Mouse (Mus musculus) neural tube, embryonic 11.5 days (tissue): ENCODE results near the gene Olfr251. TPM values are rescaled to one million over a fixed set of nuclear protein-coding genes. Genes with fewer than 3 reads are reported as not detected.
"Not testable (repeated sequence)": the region's sequence is repeated elsewhere in the genome, so short reads cannot be mapped to it uniquely, and the experiment has no call there.

ENCODE experiments used
- ATAC-seq: fragments of 200-750 bp; cut with Nextera tagmentation; 2 replicates; pipeline ENCODE4 v1.8.0; 2017; ENCODE audit warnings: moderate number of reproducible peaks, mild to moderate bottlenecking, moderate TSS enrichment, moderate library complexity; ENCODE audit not compliant: insufficient read depth, low FRiP score, low TSS enrichment
- DNase-seq: peaks from one replicate; pipeline ENCODE4 v3.0.0-alpha.2; 2015; ENCODE audit warnings: low spot score
- H3K27ac ChIP-seq: fragments of 300-500 bp; sonication (generic); 2 replicates; pipeline ENCODE4 v1.5.1; 2014; ENCODE audit warnings: low read depth, mild to moderate bottlenecking, low read length
- H3K27me3 ChIP-seq: fragments of 300-500 bp; sonication (generic); 2 replicates; pipeline ENCODE4 v1.6.1; 2014; ENCODE audit warnings: mild to moderate bottlenecking, low read length, mixed read lengths; ENCODE audit not compliant: control insufficient read depth, insufficient read depth
- H3K36me3 ChIP-seq: fragments of 300-500 bp; sonication (generic); 2 replicates; pipeline ENCODE4 v1.6.1; 2014; ENCODE audit warnings: mild to moderate bottlenecking, low read length, moderate library complexity, mixed read lengths; ENCODE audit not compliant: control insufficient read depth, insufficient read depth
- H3K4me1 ChIP-seq: fragments of 300-500 bp; sonication (generic); 2 replicates; pipeline ENCODE4 v1.6.1; 2014; ENCODE audit warnings: low read length, mixed read lengths; ENCODE audit not compliant: control insufficient read depth, insufficient read depth
- H3K4me2 ChIP-seq: fragments of 300-500 bp; sonication (generic); 2 replicates; pipeline ENCODE4 v1.6.1; 2014; ENCODE audit warnings: low read depth, mild to moderate bottlenecking, moderate library complexity
- H3K4me3 ChIP-seq: fragments of 300-500 bp; sonication (generic); 2 replicates; pipeline ENCODE4 v1.5.1; 2014; ENCODE audit warnings: low read depth, low read length
- H3K9ac ChIP-seq: fragments of 300-500 bp; sonication (generic); 2 replicates; pipeline ENCODE4 v1.6.1; 2014; ENCODE audit warnings: mild to moderate bottlenecking, low read length
- H3K9me3 ChIP-seq: fragments of 300-500 bp; sonication (generic); 2 replicates; pipeline ENCODE4 v1.6.1; 2016; ENCODE audit warnings: low read length; ENCODE audit not compliant: control insufficient read depth
- WGBS: fragments of 180-500 bp; shearing (Covaris S2); extraction: QIAGEN DNeasy Blood & Tissue Kit; methylation state at CpG from one replicate; pipeline ENCODE4 v1.1.7; 2014; 5-methylcytosine and 5-hydroxymethylcytosine counted together
- polyA plus RNA-seq: library from polyadenylated mRNA; unstranded; fragments of >200 nt; fragmentation: Nextera tagmentation; extraction: Ambion mirVana; gene quantifications from 2 replicates; pipeline ENCODE4 v1.2.1, GENCODE M21; 2014

Olfr251 gene
- not detected in 2 replicates for polyA plus RNA-seq

- H3K9me3 ChIP-seq: no peaks in the 10 kb centered on the region
- no peak within 1 kb of the TSS for H3K4me3 ChIP-seq
- no peaks in the 10 kb centered on the region for H3K27me3 ChIP-seq
- H3K27ac ChIP-seq: no peak within 1 kb of the TSS
- no peaks in the 10 kb centered on the region for H3K4me1 ChIP-seq
- no peak within 1 kb of the TSS for H3K9ac ChIP-seq
- 70% methylated on average over 2 of the region's 2 CpGs for WGBS
- ATAC-seq (no peak), DNase-seq (no peak)
- H3K4me2 ChIP-seq: no peak within 1 kb of the TSS
- H3K36me3 ChIP-seq: no peaks in the 10 kb centered on the region
Measured at GRCm38 (mm10) chr9:38376786-38377185, at the start of gene Olfr251. Gene Olfr251 (plus strand): TSS chr9:38377086.

- no peak for ATAC-seq
- DNase-seq: no peak
- 80% methylated on average over 3 of the region's 3 CpGs for WGBS
- H3K27ac ChIP-seq: no peak within 1 kb of the TSS
- no peaks in the 10 kb centered on the region for H3K27me3 ChIP-seq
- no peaks in the 10 kb centered on the region for H3K4me1 ChIP-seq
- no peaks in the 10 kb centered on the region for H3K9me3 ChIP-seq
- H3K4me3 ChIP-seq: no peak within 1 kb of the TSS
- no peak within 1 kb of the TSS for H3K9ac ChIP-seq
- no peak within 1 kb of the TSS for H3K4me2 ChIP-seq
- H3K36me3 ChIP-seq: no peaks in the 10 kb centered on the region
Measured at GRCm38 (mm10) chr9:38328760-38329159, 48.1 kb upstream of the Olfr251 start, which contains the start of gene Olfr25. Gene Olfr25 (plus strand): TSS chr9:38329060.

- H3K4me2 ChIP-seq: no peak within 1 kb of the TSS
- no peak within 1 kb of the TSS for H3K27ac ChIP-seq
- no peak within 1 kb of the TSS for H3K4me3 ChIP-seq
- no peak within 1 kb of the TSS for H3K9ac ChIP-seq
- H3K4me1 ChIP-seq: no peaks in the 10 kb centered on the region
- ATAC-seq: no peak
- no peaks in the 10 kb centered on the region for H3K9me3 ChIP-seq
- no peaks in the 10 kb centered on the region for H3K27me3 ChIP-seq
- H3K36me3 ChIP-seq: no peaks in the 10 kb centered on the region
- no peak for DNase-seq
- WGBS: 94% methylated on average over 4 of the region's 4 CpGs
Measured at GRCm38 (mm10) chr9:38348111-38348510, 28.8 kb upstream of the Olfr251 start, which contains the start of gene Olfr898. Gene Olfr898 (plus strand): TSS chr9:38348411.

DNA sequence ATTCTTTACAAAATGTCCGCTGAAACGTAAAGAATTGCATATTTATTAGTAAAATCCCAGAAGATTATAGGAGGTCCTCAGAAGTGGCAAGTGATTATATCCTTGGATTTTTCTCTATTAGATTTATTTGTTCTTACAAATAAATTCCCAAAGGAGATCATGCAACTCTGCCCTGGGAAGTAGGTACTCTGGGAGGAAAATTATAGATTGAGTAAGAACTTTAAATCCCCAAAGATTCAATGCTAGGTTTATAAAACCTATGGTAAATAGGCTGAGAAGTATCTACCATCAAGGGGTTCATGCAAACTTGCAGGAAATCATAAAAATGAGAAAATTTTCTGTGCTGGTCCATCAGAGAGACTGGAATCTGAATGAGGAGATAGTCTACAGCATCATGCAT lies 10.3 kb upstream of the Olfr251 start, which contains the start of gene Olfr250:
TSS of gene Olfr250 (plus strand) at position 301 of the 400 bp plus-strand sequence.
- Histone ChIP-seq H3K27ac (no peak within 1 kb of the TSS), H3K9me3 (no peaks in the 10 kb centered on the region), H3K4me2 (no peak within 1 kb of the TSS), H3K36me3 (no peaks in the 10 kb centered on the region), H3K4me1 (no peaks in the 10 kb centered on the region), H3K4me3 (no peak within 1 kb of the TSS), H3K27me3 (no peaks in the 10 kb centered on the region), H3K9ac (no peak within 1 kb of the TSS)
- DNase-seq (no peak), ATAC-seq (no peak)
- WGBS: 91% methylated on average over 2 of the region's 2 CpGs

- H3K36me3 ChIP-seq: no peaks in the 10 kb centered on the region
- H3K4me2 ChIP-seq: no peak within 1 kb of the TSS
- ATAC-seq: no peak
- no peaks in the 10 kb centered on the region for H3K9me3 ChIP-seq
- H3K4me3 ChIP-seq: no peak within 1 kb of the TSS
- H3K27ac ChIP-seq: no peak within 1 kb of the TSS
- H3K9ac ChIP-seq: no peak within 1 kb of the TSS
- 86% methylated on average over 1 of the region's 1 CpGs for WGBS
- H3K27me3 ChIP-seq: no peaks in the 10 kb centered on the region
- no peak for DNase-seq
- no peaks in the 10 kb centered on the region for H3K4me1 ChIP-seq
Measured at GRCm38 (mm10) chr9:38401398-38401797, 24.5 kb downstream of the Olfr251 start, which contains the start of gene Olfr147. Gene Olfr147 (plus strand): TSS chr9:38401698.

DNA sequence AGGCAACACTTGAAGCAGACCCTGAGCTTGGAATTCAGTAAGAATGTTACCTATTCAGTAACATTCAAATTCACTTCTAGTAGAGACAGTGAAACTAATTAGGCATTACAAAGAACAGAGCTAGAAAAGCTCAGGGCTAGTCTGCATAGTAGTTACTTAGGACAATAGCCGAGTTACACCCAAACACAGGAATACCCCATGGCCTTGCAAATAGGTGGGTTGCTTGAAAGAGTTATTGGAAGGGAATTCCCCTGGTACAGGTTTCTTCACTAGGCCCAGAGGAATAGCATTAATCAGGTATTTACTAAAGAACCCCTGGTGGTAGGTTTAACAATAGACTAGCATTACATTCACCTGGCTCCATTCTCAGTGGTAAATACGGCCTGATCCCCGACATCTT lies 30.6 kb downstream of the Olfr251 start:
- not testable (repeated sequence) for H3K4me2 ChIP-seq, H3K36me3 ChIP-seq, DNase-seq, H3K9me3 ChIP-seq, H3K9ac ChIP-seq, ATAC-seq, H3K4me3 ChIP-seq, H3K27me3 ChIP-seq, H3K4me1 ChIP-seq, H3K27ac ChIP-seq
- WGBS: 90% methylated on average over 3 of the region's 3 CpGs

- H3K9ac ChIP-seq, H3K36me3 ChIP-seq, H3K4me1 ChIP-seq, H3K4me2 ChIP-seq, H3K27me3 ChIP-seq, H3K4me3 ChIP-seq, H3K27ac ChIP-seq, H3K9me3 ChIP-seq, ATAC-seq: not testable (repeated sequence)
- peak; percentile 12 for DNase-seq
- WGBS: 93% methylated on average over 14 of the region's 14 CpGs
Measured at GRCm38 (mm10) chr9:38413502-38413901, 36.6 kb downstream of the Olfr251 start.

DNA sequence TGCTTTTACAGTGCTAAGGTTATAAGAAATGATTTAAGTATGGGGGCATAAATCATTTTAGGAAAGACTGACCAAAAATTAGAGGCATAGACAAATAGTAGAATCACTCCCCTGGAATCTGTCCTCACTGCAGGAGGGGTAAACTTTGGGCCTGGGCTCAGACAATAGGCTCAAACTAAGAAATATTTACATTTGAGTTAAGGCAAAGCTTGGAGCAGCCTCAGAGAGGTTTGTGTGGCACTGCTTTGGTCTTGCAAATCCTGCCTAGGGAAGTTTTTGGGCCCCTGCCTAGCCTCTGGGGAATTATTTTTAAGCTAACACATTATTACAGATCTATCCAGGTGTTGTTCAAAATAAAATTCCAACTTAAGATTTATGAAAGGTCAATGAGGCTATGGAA lies 46.9 kb downstream of the Olfr251 start:
- H3K9ac ChIP-seq: no peak overlapping the region
- H3K4me1 ChIP-seq: no peaks in the 10 kb centered on the region
- no peak overlapping the region for H3K4me2 ChIP-seq
- no peak for ATAC-seq
- no peaks in the 10 kb centered on the region for H3K27me3 ChIP-seq
- no peak for DNase-seq
- no peaks in the 10 kb centered on the region for H3K36me3 ChIP-seq
- H3K27ac ChIP-seq: no peak overlapping the region
- no peaks in the 10 kb centered on the region for H3K9me3 ChIP-seq
- H3K4me3 ChIP-seq: no peak overlapping the region

GRCm38 (mm10) chr9:38427026-38427425 lies 50.1 kb downstream of the Olfr251 start:
- no peak for ATAC-seq
- Histone ChIP-seq H3K36me3 (no peaks in the 10 kb centered on the region), H3K4me3 (no peak overlapping the region), H3K9me3 (no peaks in the 10 kb centered on the region), H3K4me1 (no peaks in the 10 kb centered on the region), H3K4me2 (no peak overlapping the region), H3K9ac (no peak overlapping the region), H3K27ac (no peak overlapping the region), H3K27me3 (no peaks in the 10 kb centered on the region)
- 55% methylated on average over 1 of the region's 1 CpGs for WGBS
- no peak for DNase-seq
